Mouse (Mus musculus): ENCODE data around the gene Ltbr. TPM values are rescaled to one million over a fixed set of nuclear protein-coding genes. Genes with fewer than 3 reads are reported as not detected.
A peak's percentile ranks its signal among the peaks of the same experiment; 100 is the strongest.

Gene Ltbr
- polyA plus RNA-seq (2015; fragmentation: Nextera tagmentation; extraction: Ambion mirVana) = 42.9 and 43.5 TPM in 2 replicates

DNA sequence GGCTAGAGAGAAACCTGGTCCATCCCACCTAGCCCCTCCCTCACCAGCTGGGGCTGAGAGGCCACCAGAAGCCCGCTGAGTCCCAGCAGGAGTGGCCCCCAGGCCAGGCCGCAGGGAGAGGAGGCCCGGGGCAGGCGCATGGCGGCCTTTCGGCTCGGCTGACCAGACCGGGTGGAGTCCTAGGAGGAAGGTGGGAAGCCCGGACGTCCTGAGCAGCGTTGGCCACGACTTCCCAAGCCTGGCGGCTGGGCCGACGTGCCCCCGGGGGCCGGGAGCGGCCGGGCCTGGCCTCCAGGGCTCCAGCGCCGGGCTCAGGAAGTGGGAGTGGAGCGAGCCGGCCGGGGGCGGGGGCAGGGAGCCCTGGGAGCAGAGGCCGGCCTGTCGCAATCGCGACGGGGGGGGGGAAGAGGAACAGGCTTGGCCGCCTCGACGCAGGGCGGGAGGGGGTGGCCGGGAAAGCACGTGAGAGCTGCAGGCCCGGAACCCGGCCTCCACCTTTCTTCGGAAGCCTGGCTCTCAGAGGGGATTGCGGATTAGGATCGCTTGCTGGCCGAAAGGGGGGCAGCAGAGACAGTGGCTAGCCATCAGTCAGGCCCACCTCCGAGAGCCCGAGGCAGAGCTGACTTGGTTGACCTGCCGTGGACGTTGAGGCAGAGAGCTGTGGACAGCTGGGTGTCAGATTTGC is at the start of gene Ltbr:
Gene Ltbr, minus strand, starts transcription at position 340 of the 685 bp plus-strand sequence.
- Histone ChIP-seq H3K4me2 (peak within 1 kb of the TSS; percentile 90), H3K4me3 (peak within 1 kb of the TSS; percentile 71), H3K9me3 (no peaks in the 10 kb centered on the region), H3K27ac (replicated peaks) (peak within 1 kb of the TSS; percentile 78), H3K36me3 (peaks cover 31% of the 10 kb centered on the region), H3K4me1 (peaks cover 46% of the 10 kb centered on the region), H3K27me3 (replicated peaks) (0 out of 2 replicates have a peak, but pooled peaks cover 4% of the 10 kb centered on the region), H3K9ac (peak within 1 kb of the TSS; percentile 96)
- under 1% methylated on average over 40 of the region's 46 CpGs for WGBS
- peak; percentile 62; the same call in 1 of the 2 replicates for ATAC-seq (ENCODE audit: extremely low read depth, insufficient number of reproducible peaks, low FRiP score, low TSS enrichment)

GRCm38 (mm10) chr6:125363021-125363420 is 49.3 kb upstream of the Ltbr start:
- H3K36me3 ChIP-seq = peaks cover 45% of the 10 kb centered on the region
- no peak for ATAC-seq (ENCODE audit: extremely low read depth, insufficient number of reproducible peaks, low FRiP score, low TSS enrichment)
- peaks cover 47% of the 10 kb centered on the region for H3K27me3 ChIP-seq (replicated peaks)
- peak overlapping the region; percentile 12; the same call in 1 of the 2 replicates for H3K4me3 ChIP-seq
- WGBS = 18% methylated on average over 15 of the region's 15 CpGs
- peaks cover 24% of the 10 kb centered on the region for H3K4me1 ChIP-seq
- H3K27ac ChIP-seq (replicated peaks) = no peak overlapping the region
- H3K9ac ChIP-seq = no peak overlapping the region
- H3K4me2 ChIP-seq = peak overlapping the region; percentile 47
- no peaks in the 10 kb centered on the region for H3K9me3 ChIP-seq

DNA sequence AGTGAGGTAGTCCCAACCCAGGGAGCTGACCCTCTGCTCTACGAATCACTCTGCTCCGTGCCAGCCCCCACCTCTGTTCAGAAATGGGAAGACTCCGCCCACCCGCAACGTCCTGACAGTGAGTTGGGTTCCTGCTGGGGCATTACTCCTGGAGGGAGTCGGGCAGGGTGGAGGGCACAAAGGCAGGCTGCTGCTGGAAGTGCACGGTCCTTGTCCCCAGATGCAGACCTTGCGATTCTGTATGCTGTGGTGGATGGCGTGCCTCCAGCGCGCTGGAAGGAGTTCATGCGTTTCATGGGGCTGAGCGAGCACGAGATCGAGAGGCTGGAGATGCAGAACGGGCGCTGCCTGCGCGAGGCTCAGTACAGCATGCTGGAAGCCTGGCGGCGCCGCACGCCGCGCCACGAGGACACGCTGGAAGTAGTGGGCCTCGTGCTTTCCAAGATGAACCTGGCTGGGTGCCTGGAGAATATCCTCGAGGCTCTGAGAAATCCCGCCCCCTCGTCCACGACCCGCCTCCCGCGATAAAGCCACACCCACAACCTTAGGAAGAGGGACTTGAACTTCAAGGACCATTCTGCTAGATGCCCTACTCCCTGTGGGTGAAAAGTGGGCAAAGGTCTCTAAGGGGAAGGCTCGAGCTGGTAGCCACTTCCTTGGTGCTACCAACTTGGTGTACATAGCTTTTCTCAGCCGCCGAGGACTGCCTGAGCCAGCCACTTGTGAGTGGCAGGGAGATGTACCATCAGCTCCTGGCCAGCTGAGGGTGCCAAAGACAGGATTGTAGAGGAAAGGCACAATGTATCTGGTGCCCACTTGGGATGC is 48.0 kb upstream of the Ltbr start:
- no peaks in the 10 kb centered on the region for H3K9me3 ChIP-seq
- no peak overlapping the region for H3K27ac ChIP-seq (replicated peaks)
- no peak overlapping the region for H3K4me3 ChIP-seq
- no peak overlapping the region; the same call in 1 of the 2 replicates for H3K9ac ChIP-seq
- ATAC-seq (ENCODE audit: extremely low read depth, insufficient number of reproducible peaks, low FRiP score, low TSS enrichment) = no peak
- H3K27me3 ChIP-seq (replicated peaks) = peaks cover 47% of the 10 kb centered on the region
- peaks cover 57% of the 10 kb centered on the region for H3K36me3 ChIP-seq
- WGBS = 45% methylated on average over 38 of the region's 38 CpGs
- H3K4me2 ChIP-seq = no peak overlapping the region
- H3K4me1 ChIP-seq = peaks cover 25% of the 10 kb centered on the region

- no peak overlapping the region for H3K4me3 ChIP-seq
- ATAC-seq (ENCODE audit: extremely low read depth, insufficient number of reproducible peaks, low FRiP score, low TSS enrichment) = no peak
- H3K27ac ChIP-seq (replicated peaks) = no peak overlapping the region
- no peaks in the 10 kb centered on the region for H3K9me3 ChIP-seq
- H3K4me1 ChIP-seq = peaks cover 33% of the 10 kb centered on the region
- no peak overlapping the region for H3K9ac ChIP-seq
- H3K27me3 ChIP-seq (replicated peaks) = peaks cover 47% of the 10 kb centered on the region
- no peak overlapping the region for H3K4me2 ChIP-seq
- peaks cover 57% of the 10 kb centered on the region for H3K36me3 ChIP-seq
- 62% methylated on average over 9 of the region's 9 CpGs for WGBS
These were observed 47.2 kb upstream of the Ltbr start for GRCm38 (mm10) chr6:125360846-125361245.

DNA sequence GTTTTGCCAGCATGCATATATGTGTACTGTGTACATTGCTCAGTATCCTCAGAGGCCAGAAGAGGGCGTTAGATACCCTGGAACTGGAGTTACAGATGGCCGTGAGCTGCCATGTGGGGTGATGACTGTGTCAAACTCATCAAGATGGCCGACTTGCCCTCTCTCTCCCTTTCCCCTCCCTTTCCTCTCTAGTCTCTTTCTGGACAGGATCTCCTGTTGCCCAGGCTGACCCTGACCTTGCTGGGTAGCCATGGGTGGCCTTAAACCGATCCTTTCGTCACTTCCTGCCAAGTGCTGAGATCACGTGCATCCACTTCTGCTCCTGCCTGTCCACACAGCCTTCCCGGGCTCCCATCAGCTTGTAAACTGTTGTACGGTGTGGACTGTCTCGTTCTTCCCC is 46.3 kb upstream of the Ltbr start:
- Histone ChIP-seq H3K27ac (replicated peaks) (no peak overlapping the region), H3K9me3 (no peaks in the 10 kb centered on the region), H3K4me2 (no peak overlapping the region), H3K9ac (no peak overlapping the region), H3K4me1 (peaks cover 42% of the 10 kb centered on the region), H3K36me3 (peaks cover 57% of the 10 kb centered on the region), H3K27me3 (replicated peaks) (peaks cover 47% of the 10 kb centered on the region), H3K4me3 (no peak overlapping the region)
- WGBS = 47% methylated on average over 9 of the region's 9 CpGs
- ATAC-seq (ENCODE audit: extremely low read depth, insufficient number of reproducible peaks, low FRiP score, low TSS enrichment) = no peak

DNA sequence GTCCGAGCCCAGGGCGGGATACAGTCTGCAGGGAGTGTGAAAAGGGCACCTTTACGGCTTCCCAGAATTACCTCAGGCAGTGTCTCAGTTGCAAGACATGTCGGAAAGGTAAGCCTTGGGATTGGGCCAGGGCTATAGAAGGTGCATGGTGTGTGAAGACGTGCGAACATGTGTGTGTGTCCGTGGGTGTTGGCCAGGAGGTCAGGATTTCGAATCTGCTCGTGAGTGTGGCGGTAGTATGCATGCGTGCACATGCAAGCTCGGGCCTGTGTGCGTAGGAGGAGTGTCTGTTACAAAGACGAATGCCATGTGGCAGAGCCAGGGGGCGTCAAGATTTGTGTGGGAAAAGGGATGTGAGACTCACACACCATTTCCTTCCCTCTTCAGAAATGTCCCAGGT is 43.6 kb upstream of the Ltbr start:
- H3K4me2 ChIP-seq = no peak overlapping the region
- ATAC-seq (ENCODE audit: extremely low read depth, insufficient number of reproducible peaks, low FRiP score, low TSS enrichment) = no peak
- H3K27me3 ChIP-seq (replicated peaks) = peaks cover 23% of the 10 kb centered on the region
- no peak overlapping the region for H3K9ac ChIP-seq
- H3K4me3 ChIP-seq = no peak overlapping the region
- no peaks in the 10 kb centered on the region for H3K9me3 ChIP-seq
- peaks cover 55% of the 10 kb centered on the region for H3K36me3 ChIP-seq
- H3K4me1 ChIP-seq = peaks cover 52% of the 10 kb centered on the region
- H3K27ac ChIP-seq (replicated peaks) = no peak overlapping the region
- 87% methylated on average over 15 of the region's 15 CpGs for WGBS

GRCm38 (mm10) chr6:125356264-125356663 is 42.6 kb upstream of the Ltbr start:
- no peaks in the 10 kb centered on the region for H3K9me3 ChIP-seq
- no peak overlapping the region for H3K9ac ChIP-seq
- 27% methylated on average over 8 of the region's 8 CpGs for WGBS
- peaks cover 46% of the 10 kb centered on the region for H3K36me3 ChIP-seq
- peaks cover 12% of the 10 kb centered on the region for H3K27me3 ChIP-seq (replicated peaks)
- no peak overlapping the region for H3K4me3 ChIP-seq
- no peak overlapping the region for H3K4me2 ChIP-seq
- ATAC-seq (ENCODE audit: extremely low read depth, insufficient number of reproducible peaks, low FRiP score, low TSS enrichment) = no peak
- H3K4me1 ChIP-seq = peaks cover 58% of the 10 kb centered on the region
- H3K27ac ChIP-seq (replicated peaks) = 0 out of 2 replicates have a peak overlapping the region, but pooled peaks have one; percentile 0

DNA sequence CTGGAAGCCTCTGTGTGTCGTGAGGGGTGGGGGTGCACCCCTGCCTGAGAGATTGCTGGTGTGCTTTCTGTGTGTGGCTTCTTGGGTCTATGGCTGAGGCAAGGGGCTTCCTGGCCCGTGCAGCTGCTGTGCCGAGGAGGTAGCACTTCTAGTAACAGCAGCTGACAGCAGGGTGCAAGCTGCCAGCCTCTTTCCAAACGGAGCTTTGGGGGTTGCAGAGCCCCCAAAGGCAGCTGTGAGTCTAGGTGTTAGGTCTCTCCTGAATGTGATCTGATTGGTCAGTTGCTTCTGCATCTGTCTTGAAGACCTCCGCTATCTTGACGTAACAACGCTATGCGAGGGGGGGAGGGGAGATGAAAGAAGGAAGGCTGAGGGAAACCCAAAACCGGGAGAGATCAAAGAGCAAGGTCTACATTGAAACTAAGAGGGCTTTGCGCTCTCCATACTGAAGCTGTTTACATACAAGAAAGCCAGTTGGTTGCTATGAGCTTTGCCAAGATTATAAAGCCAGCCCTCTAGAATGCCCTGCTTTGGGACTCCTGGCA is 41.6 kb upstream of the Ltbr start:
- Histone ChIP-seq H3K36me3 (peaks cover 36% of the 10 kb centered on the region), H3K9ac (peak overlapping the region; percentile 65), H3K4me2 (peak overlapping the region; percentile 60), H3K27ac (replicated peaks) (peak overlapping the region; percentile 78), H3K9me3 (no peaks in the 10 kb centered on the region), H3K4me1 (peaks cover 68% of the 10 kb centered on the region), H3K27me3 (replicated peaks) (peaks cover 2% of the 10 kb centered on the region; the same call in 1 of the 2 replicates), H3K4me3 (peak overlapping the region; percentile 26)
- ATAC-seq (ENCODE audit: extremely low read depth, insufficient number of reproducible peaks, low FRiP score, low TSS enrichment) = no peak
- WGBS = 6% methylated on average over 10 of the region's 10 CpGs

GRCm38 (mm10) chr6:125354352-125355151 is 40.9 kb upstream of the Ltbr start:
- H3K27me3 ChIP-seq (replicated peaks) = no peaks in the 10 kb centered on the region; the same call in 1 of the 2 replicates
- peak overlapping the region; percentile 60 for H3K4me2 ChIP-seq
- no peaks in the 10 kb centered on the region for H3K9me3 ChIP-seq
- 10% methylated on average over 14 of the region's 14 CpGs for WGBS
- peak overlapping the region; percentile 65 for H3K9ac ChIP-seq
- 0 out of 2 replicates have a peak, but pooled peaks have one; percentile 12 for ATAC-seq (ENCODE audit: extremely low read depth, insufficient number of reproducible peaks, low FRiP score, low TSS enrichment)
- H3K4me1 ChIP-seq = peaks cover 72% of the 10 kb centered on the region
- peak overlapping the region; percentile 78 for H3K27ac ChIP-seq (replicated peaks)
- peak overlapping the region; percentile 26 for H3K4me3 ChIP-seq
- H3K36me3 ChIP-seq = peaks cover 28% of the 10 kb centered on the region

GRCm38 (mm10) chr6:125353655-125354054 is 40.0 kb upstream of the Ltbr start:
- WGBS = 61% methylated on average over 4 of the region's 4 CpGs
- no peaks in the 10 kb centered on the region; the same call in 1 of the 2 replicates for H3K27me3 ChIP-seq (replicated peaks)
- peak overlapping the region; percentile 78 for H3K27ac ChIP-seq (replicated peaks)
- no peak for ATAC-seq (ENCODE audit: extremely low read depth, insufficient number of reproducible peaks, low FRiP score, low TSS enrichment)
- no peaks in the 10 kb centered on the region for H3K9me3 ChIP-seq
- H3K9ac ChIP-seq = no peak overlapping the region
- peak overlapping the region; percentile 60 for H3K4me2 ChIP-seq
- peaks cover 19% of the 10 kb centered on the region for H3K36me3 ChIP-seq
- H3K4me1 ChIP-seq = peaks cover 75% of the 10 kb centered on the region
- no peak overlapping the region for H3K4me3 ChIP-seq
